ENCODE assay signal across 8 mouse cellular contexts in the genomic region with DNA sequence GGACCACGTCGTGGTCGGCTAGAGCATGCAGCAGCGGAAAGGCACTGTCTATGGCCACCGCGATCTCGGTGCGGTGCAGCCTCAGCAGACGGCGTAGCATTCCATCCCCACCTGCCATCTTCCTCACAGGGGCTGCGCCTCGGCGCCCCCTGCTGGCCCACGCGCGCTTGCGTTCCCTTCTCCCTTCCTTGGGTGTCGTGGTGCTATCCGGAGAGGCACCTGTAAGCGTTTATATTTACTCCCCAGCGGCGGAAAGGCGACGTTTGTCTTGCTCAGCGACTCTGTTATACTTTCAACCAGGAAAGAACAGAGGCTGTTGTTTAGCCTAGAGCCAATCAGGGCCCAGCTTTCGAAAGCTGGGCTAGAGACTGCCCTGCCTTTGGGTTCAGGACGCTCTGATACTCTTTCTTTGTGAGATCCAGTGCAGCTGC. TPM values are rescaled to one million over a fixed set of nuclear protein-coding genes. Genes with fewer than 3 reads are reported as not detected.
DNase-seq lines count a peak whose midpoint lies in the region; ATAC-seq and TF ChIP-seq lines count a peak whose summit lies in the region.

A gene (minus strand): TSS at position 205 of the 431 bp plus-strand sequence.

- no peaks in the 10 kb centered on the region for H3K36me3 ChIP-seq in heart, adult 2 months (ENCODE audit: control insufficient read depth, insufficient read depth, low read length)
- no peaks in the 10 kb centered on the region for H3K36me3 ChIP-seq in midbrain, embryonic 16.5 days (ENCODE audit: control insufficient read depth, insufficient read depth, low read length)
- H3K36me3 ChIP-seq in stomach, embryonic 14.5 days (ENCODE audit: control insufficient read depth, insufficient read depth, low read length), result no peaks in the 10 kb centered on the region

- H3K4me1 ChIP-seq in heart, adult 2 months (ENCODE audit: control insufficient read depth, insufficient read depth, low read length), result no peaks in the 10 kb centered on the region
- no peaks in the 10 kb centered on the region for H3K4me1 ChIP-seq in midbrain, embryonic 16.5 days (ENCODE audit: control insufficient read depth, insufficient read depth, low read length)
- H3K4me1 ChIP-seq in stomach, embryonic 14.5 days (ENCODE audit: control insufficient read depth, insufficient read depth, low read length), result no peaks in the 10 kb centered on the region

- peak within 1 kb of the TSS; percentile 60 for H3K4me2 ChIP-seq in midbrain, embryonic 16.5 days (ENCODE audit: low read length)
- peak within 1 kb of the TSS; percentile 41 for H3K4me2 ChIP-seq in stomach, embryonic 14.5 days (replicated peaks; ENCODE audit: low read depth, low read length)

- no peak within 1 kb of the TSS for H3K9ac ChIP-seq in heart, adult 2 months (ENCODE audit: low read depth, low read length)
- peak within 1 kb of the TSS; percentile 50 for H3K9ac ChIP-seq in midbrain, embryonic 16.5 days (ENCODE audit: low read depth, low read length)
- H3K9ac ChIP-seq in stomach, embryonic 14.5 days (replicated peaks; ENCODE audit: low read depth, low read length), result no peak within 1 kb of the TSS

- intact Hi-C loops in heart, adult 2 months (cut with DNase I), result no loop called here

- H3K4me3 ChIP-seq in heart, adult 2 months, result no peak within 1 kb of the TSS
- peak within 1 kb of the TSS; percentile 26 for H3K4me3 ChIP-seq in midbrain, embryonic 16.5 days (ENCODE audit: low read depth, low read length)
- H3K4me3 ChIP-seq in stomach, embryonic 14.5 days (ENCODE audit: low read depth, low read length), result peak within 1 kb of the TSS; percentile 4; the same call in 1 of the 2 replicates

- H3K9me3 ChIP-seq in midbrain, embryonic 16.5 days (replicated peaks; ENCODE audit: control insufficient read depth, low read length, poor library complexity, severe bottlenecking), result no peaks in the 10 kb centered on the region
- no peaks in the 10 kb centered on the region for H3K9me3 ChIP-seq in stomach, embryonic 14.5 days (ENCODE audit: control insufficient read depth, low read depth, low read length)

- no peaks in the 10 kb centered on the region for H3K27me3 ChIP-seq in heart, adult 2 months (ENCODE audit: control insufficient read depth, insufficient read depth, low read length)
- H3K27me3 ChIP-seq in midbrain, embryonic 16.5 days (ENCODE audit: control insufficient read depth, insufficient read depth, low read depth, low read length), result no peaks in the 10 kb centered on the region
- H3K27me3 ChIP-seq in stomach, embryonic 14.5 days (ENCODE audit: control insufficient read depth, insufficient read depth, low read length), result no peaks in the 10 kb centered on the region

- H3K79me2 ChIP-seq in heart, adult 2 months (replicated peaks; ENCODE audit: control insufficient read depth, insufficient read depth, low read length), result no peaks in the 10 kb centered on the region

- 8% methylated on average over 27 of the region's 27 CpGs for WGBS in heart, adult 2 months
- WGBS in midbrain, embryonic 16.5 days, result 2% methylated on average over 27 of the region's 27 CpGs
- whole genome bisulfite sequencing in stomach, embryonic 14.5 days, result 2% methylated on average over 27 of the region's 27 CpGs

- H3K27ac ChIP-seq in heart, adult 2 months, result no peak within 1 kb of the TSS
- H3K27ac ChIP-seq in midbrain, embryonic 16.5 days (ENCODE audit: low read length), result no peak within 1 kb of the TSS
- H3K27ac ChIP-seq in stomach, embryonic 14.5 days (ENCODE audit: low read length), result no peak within 1 kb of the TSS

- no peak for TF ChIP-seq POLR2A in heart, adult 2 months (IDR thresholded peaks at IDR 0.05; ENCODE audit: insufficient read depth, low read depth, low read length)

- peak; percentile 64 for ATAC-seq in midbrain, embryonic 16.5 days
- ATAC-seq in stomach, embryonic 14.5 days (ENCODE audit: insufficient number of reproducible peaks, insufficient read depth, low FRiP score, low read depth), result peak; percentile 56

- peak; percentile 90 for TF ChIP-seq CTCF in heart, adult 2 months (IDR thresholded peaks at IDR 0.05)

- DNase-seq in 416B (ENCODE audit: low read depth) (peak; percentile 26), WW6 (ENCODE audit: low read depth, low spot score) (peak; percentile 73), liver (peak; percentile 63)
- DNase-seq in embryo, embryonic 11 days, result peak; percentile 79
- peak; percentile 65 to 70 for DNase-seq in heart, adult 2 months
- DNase-seq in kidney, adult 18-20 months, result peak; percentile 72

- TF ChIP-seq EP300 in heart, adult 2 months (IDR thresholded peaks at IDR 0.05; ENCODE audit: insufficient read depth, low read depth, low read length), result no peak

RNA-seq across cellular contexts. Expression of the gene that starts here (rescaled TPM):
- not detected for total RNA-seq in heart, adult 2 months (2021)
- 0.10 TPM in 1 of 2 replicates, not detected in the other for polyA plus RNA-seq in heart, adult 2 months (2012; rRNA removed)
- 0.11 and 0.19 TPM in 2 replicates for polyA plus RNA-seq in midbrain, embryonic 16.5 days (2015; fragmentation: Nextera tagmentation; extraction: Ambion mirVana)
- polyA plus RNA-seq in stomach, embryonic 14.5 days (2014; fragmentation: Nextera tagmentation; extraction: Ambion mirVana), result 0.27 and 0.56 TPM in 2 replicates

Comparison
In these comparisons a context has a peak if more than half of its experiments do, and no peak if none do; other contexts are left out.
1. Peak in DNase-seq in heart, adult 2 months; RNA of the gene not detected or under 1 TPM.
2. Peak in ATAC-seq, H3K4me3 ChIP-seq, H3K9ac ChIP-seq and H3K4me2 ChIP-seq in midbrain, embryonic 16.5 days; RNA of the gene not detected or under 1 TPM.
3. Peak in ATAC-seq, H3K4me3 ChIP-seq and H3K4me2 ChIP-seq in stomach, embryonic 14.5 days; RNA of the gene not detected or under 1 TPM.
4. DNase-seq: peak in every context shown above with its lines; median percentile 79 in embryo, embryonic 11 days; 73 in WW6; 72 in kidney, adult 18-20 months; 68 in heart, adult 2 months; 63 in liver; 26 in 416B.